Mouse (Mus musculus) hindbrain, embryonic 14.5 days (tissue): ENCODE measurements around the gene Fam206a. TPM values are rescaled to one million over a fixed set of nuclear protein-coding genes. Genes with fewer than 3 reads are reported as not detected.

Experiments
- ATAC-seq: fragments of 200-750 bp; cut with Nextera tagmentation; 2 replicates; pipeline ENCODE4 v1.8.0; 2017; ENCODE audit warnings: moderate number of reproducible peaks, mild to moderate bottlenecking, moderate TSS enrichment, moderate library complexity; ENCODE audit not compliant: low FRiP score
- DNase-seq: peaks from one replicate; pipeline ENCODE4 v3.0.0-alpha.2; 2015; ENCODE audit warnings: low spot score
- H3K27ac ChIP-seq: fragments of 300-500 bp; sonication (generic); 2 replicates; pipeline ENCODE4 v1.5.1; 2014; ENCODE audit warnings: mild to moderate bottlenecking, moderate library complexity
- H3K27me3 ChIP-seq: fragments of 300-500 bp; sonication (generic); 2 replicates; pipeline ENCODE4 v1.6.1; 2014; ENCODE audit warnings: mild to moderate bottlenecking, low read length, mixed read lengths; ENCODE audit not compliant: control insufficient read depth, insufficient read depth
- H3K36me3 ChIP-seq: fragments of 300-500 bp; sonication (generic); replicated peaks from 2 replicates; pipeline ENCODE4 v1.6.1; 2014; ENCODE audit not compliant: control insufficient read depth, insufficient read depth
- H3K4me1 ChIP-seq: fragments of 300-500 bp; sonication (generic); replicated peaks from 2 replicates; pipeline ENCODE4 v1.6.1; 2014; ENCODE audit warnings: antibody characterized with exemption, low read length, mixed read lengths; ENCODE audit not compliant: control insufficient read depth, insufficient read depth
- H3K4me2 ChIP-seq: fragments of 300-500 bp; sonication (generic); replicated peaks from 2 replicates; pipeline ENCODE4 v1.6.1; 2014; ENCODE audit warnings: mild to moderate bottlenecking, moderate library complexity
- H3K4me3 ChIP-seq: fragments of 300-500 bp; sonication (generic); replicated peaks from 2 replicates; pipeline ENCODE4 v1.5.1; 2014; ENCODE audit warnings: mild to moderate bottlenecking, low read length
- H3K9ac ChIP-seq: fragments of 300-500 bp; sonication (generic); 2 replicates; pipeline ENCODE4 v1.6.1; 2014
- H3K9me3 ChIP-seq: fragments of 300-500 bp; sonication (generic); 2 replicates; pipeline ENCODE4 v1.6.1; 2016; ENCODE audit warnings: low read length; ENCODE audit not compliant: control insufficient read depth
- WGBS: fragments of 180-500 bp; shearing (Covaris S2); extraction: QIAGEN DNeasy Blood & Tissue Kit; methylation state at CpG from one replicate; pipeline ENCODE4 v1.1.7; 2014; 5-methylcytosine and 5-hydroxymethylcytosine counted together
- polyA plus RNA-seq: library from polyadenylated mRNA; unstranded; fragments of >200 nt; fragmentation: Nextera tagmentation; extraction: Ambion mirVana; gene quantifications from 2 replicates; pipeline ENCODE4 v1.2.1, GENCODE M21; 2014

The Fam206a gene
- polyA plus RNA-seq, 1 experiment from 2014 or later = 19.5 TPM

GRCm38 (mm10) chr4:56855935-56856334 lies 53.8 kb downstream of the Fam206a start:
- H3K36me3 ChIP-seq = no peaks in the 10 kb centered on the region
- no peaks in the 10 kb centered on the region for H3K9me3 ChIP-seq
- H3K4me2 ChIP-seq = no peak overlapping the region
- 91% methylated on average over 5 of the region's 5 CpGs for WGBS
- H3K9ac ChIP-seq = no peak overlapping the region
- no peak overlapping the region for H3K4me3 ChIP-seq
- no peak for ATAC-seq
- no peaks in the 10 kb centered on the region for H3K27me3 ChIP-seq
- H3K27ac ChIP-seq = no peak overlapping the region
- no peak for DNase-seq
- no peaks in the 10 kb centered on the region for H3K4me1 ChIP-seq

DNA sequence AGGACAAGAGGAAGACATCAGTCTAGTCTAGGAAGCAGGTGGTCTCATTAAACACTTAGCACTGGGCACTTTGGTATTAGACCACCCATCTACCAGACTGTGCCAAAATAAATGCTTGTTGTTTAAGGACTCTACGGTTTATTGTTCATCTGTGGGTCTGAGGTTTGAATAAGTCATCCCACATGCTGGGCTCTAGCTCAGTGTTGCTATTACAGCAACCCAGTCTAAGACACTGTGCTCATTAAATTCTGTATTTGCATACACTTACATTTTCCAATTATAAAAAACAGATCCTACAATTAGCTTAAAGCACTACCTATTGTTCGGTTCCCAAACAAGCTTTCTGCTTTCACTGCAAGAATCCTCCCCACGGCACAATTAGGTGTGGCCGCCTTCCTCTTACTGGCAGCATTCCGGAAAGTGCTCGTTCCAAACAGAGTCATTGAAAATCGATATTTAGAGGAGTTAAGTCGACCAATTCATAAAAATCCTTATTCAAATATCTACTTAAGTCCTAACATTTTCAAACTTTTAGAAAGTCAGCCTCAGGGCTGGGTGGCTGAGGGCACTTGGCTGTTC lies 54.3 kb downstream of the Fam206a start:
- H3K9ac ChIP-seq = no peak overlapping the region
- no peak overlapping the region for H3K4me2 ChIP-seq
- no peaks in the 10 kb centered on the region for H3K36me3 ChIP-seq
- no peak overlapping the region for H3K27ac ChIP-seq
- H3K9me3 ChIP-seq = no peaks in the 10 kb centered on the region
- H3K27me3 ChIP-seq = no peaks in the 10 kb centered on the region
- DNase-seq (no peak), ATAC-seq (no peak)
- H3K4me1 ChIP-seq = no peaks in the 10 kb centered on the region
- 84% methylated on average over 8 of the region's 8 CpGs for WGBS
- no peak overlapping the region for H3K4me3 ChIP-seq

DNA sequence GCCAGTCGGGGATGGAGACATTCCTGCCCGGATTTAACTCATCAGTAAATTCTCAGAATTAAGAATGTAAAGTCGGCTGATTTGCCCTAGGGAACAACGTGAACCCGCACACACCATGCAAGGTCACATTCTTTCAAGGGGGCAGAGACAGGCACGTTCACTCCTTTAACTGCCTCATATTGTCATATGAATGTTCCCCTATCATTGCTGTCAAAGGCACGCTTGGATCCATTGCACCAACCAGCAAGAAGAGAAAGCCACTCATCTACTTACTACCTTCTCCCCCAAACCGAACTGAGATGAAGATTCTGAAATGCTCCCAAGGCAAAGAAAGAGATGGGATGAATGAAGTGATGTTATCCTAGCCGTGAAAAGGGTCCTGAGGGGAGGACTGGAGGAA lies 56.6 kb downstream of the Fam206a start:
- Histone ChIP-seq H3K4me2 (no peak overlapping the region), H3K27me3 (no peaks in the 10 kb centered on the region), H3K4me1 (peaks cover 10% of the 10 kb centered on the region), H3K9me3 (no peaks in the 10 kb centered on the region), H3K9ac (no peak overlapping the region), H3K27ac (no peak overlapping the region), H3K36me3 (no peaks in the 10 kb centered on the region), H3K4me3 (no peak overlapping the region)
- no peak for DNase-seq
- ATAC-seq = no peak
- WGBS = 71% methylated on average over 9 of the region's 9 CpGs

Other genes starting within 250 kb of the Fam206a start
- gene Gm26657, start 62.3 kb upstream of the Fam206a start, polyA plus RNA-seq = not detected in 2 replicates
- not detected in 2 replicates for gene Actl7b, start 60.9 kb upstream of the Fam206a start, polyA plus RNA-seq
- gene Actl7a, start 58.9 kb upstream of the Fam206a start, polyA plus RNA-seq = not detected in 2 replicates
- 82.5 and 83.0 TPM in 2 replicates for gene Elp1, start within 50 bp of the Fam206a start, polyA plus RNA-seq
- gene Ctnnal1, start 62.8 kb downstream of the Fam206a start, polyA plus RNA-seq = 12.2 and 16.7 TPM in 2 replicates
- 10.2 and 10.5 TPM in 2 replicates for gene Tmem245, start 145.1 kb downstream of the Fam206a start, polyA plus RNA-seq
- gene Frrs1l, start 188.0 kb downstream of the Fam206a start, polyA plus RNA-seq = 34.2 and 38.2 TPM in 2 replicates